Mouse (Mus musculus) brain, embryonic 14.5 days (tissue): ENCODE data around the gene Srrm4.

Source experiments
- CTCF ChIP-seq: fragments of 200-500 bp; IDR thresholded peaks from 2 replicates; pipeline ENCODE4 v1.5.1; 2012; ENCODE audit warnings: inconsistent platforms, mild to moderate bottlenecking, moderate library complexity, borderline replicate concordance; ENCODE audit not compliant: insufficient read depth, insufficient read length; ENCODE audit errors: extremely low read depth
- POLR2A ChIP-seq: fragments of 200-500 bp; IDR thresholded peaks from 2 replicates; pipeline ENCODE4 v1.6.1; 2012; ENCODE audit warnings: mild to moderate bottlenecking, inconsistent platforms, borderline replicate concordance; ENCODE audit not compliant: poor library complexity, insufficient read depth, insufficient read length, severe bottlenecking; ENCODE audit errors: extremely low read depth

GRCm38 (mm10) chr5:116419322-116420045 lies 172.1 kb downstream of the Srrm4 start:
- TF ChIP-seq CTCF (no peak), POLR2A (no peak)
